In the genomic region with DNA sequence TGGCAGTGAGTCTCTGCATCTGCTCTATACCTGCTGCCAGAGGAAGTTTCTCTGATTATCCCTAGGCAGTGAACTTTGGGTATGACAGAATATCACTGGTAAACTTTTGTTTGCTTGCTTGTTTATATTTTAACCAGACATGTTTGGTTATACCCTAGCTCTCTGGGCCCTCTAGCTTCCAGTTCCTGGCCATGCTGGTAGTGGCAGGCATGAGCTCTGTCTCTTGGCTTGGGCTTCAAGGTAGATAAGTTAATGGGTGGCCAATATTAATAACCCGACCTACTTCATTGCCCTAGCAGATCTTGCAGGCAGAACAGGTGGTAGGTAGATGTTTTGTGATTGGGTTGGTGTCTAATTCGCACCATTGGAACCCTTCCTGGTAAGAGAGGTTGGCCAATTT, we compare ENCODE assay signal across 27 mouse cellular contexts. TPM values are rescaled to one million over a fixed set of nuclear protein-coding genes. Genes with fewer than 3 reads are reported as not detected.
DNase-seq lines count a peak whose midpoint lies in the region; ATAC-seq and TF ChIP-seq lines count a peak whose summit lies in the region.
"Had no signal": no experiment of that assay in that cellular context is flagged by ENCODE, and none has a peak within 500 bp of the region (broad histone marks: within the 10 kb centered on the region; RNA-seq: fewer than 3 reads in every experiment).

No protein-coding gene starts in this region.

- WGBS in kidney, embryonic 14.5 days, result 89% methylated on average over 2 of the region's 2 CpGs
- WGBS in kidney, adult 2 months, result 53% methylated on average over 2 of the region's 2 CpGs
- 92% methylated on average over 2 of the region's 2 CpGs for WGBS in kidney, embryonic 15.5 days

- no peak overlapping the region for H3K27ac ChIP-seq in kidney, embryonic 14.5 days (ENCODE audit: low read depth, low read length)
- peak overlapping the region; percentile 79 for H3K27ac ChIP-seq in kidney, adult 2 months (ENCODE audit: insufficient read depth, low read depth, low read length)
- H3K27ac ChIP-seq in kidney, embryonic 15.5 days, result no peak overlapping the region
- H3K27ac ChIP-seq: embryonic facial prominence, embryonic 10.5 days; embryonic facial prominence, embryonic 12.5 days; forebrain, embryonic 13.5 days had no signal

- peak; percentile 31 for DNase-seq in kidney, adult 11 months
- DNase-seq in kidney, adult 2 months, result peak; percentile 79
- DNase-seq in kidney, adult 9 months, result peak; percentile 85
- DNase-seq in kidney, postnatal 14 days, result no peak
- DNase-seq in kidney, postnatal 36 days, result peak; percentile 6 to 24
- DNase-seq: adrenal gland, adult 8-10 months; adrenal gland, postnatal 14 days; adrenal gland, postnatal 36 days; B cell, adult 2 months; cerebellum, adult 11-12 months; cerebellum, adult 2 months; cerebellum, adult 9-10 months; cerebellum, postnatal 10 days; cerebellum, postnatal 25 days had no signal

- no peaks in the 10 kb centered on the region for H3K4me1 ChIP-seq in kidney, embryonic 14.5 days (ENCODE audit: control insufficient read depth, insufficient read depth, low read length)
- H3K4me1 ChIP-seq in kidney, adult 2 months (ENCODE audit: control insufficient read depth, insufficient read depth, low read length), result no peaks in the 10 kb centered on the region
- H3K4me1 ChIP-seq in kidney, embryonic 15.5 days, result no peaks in the 10 kb centered on the region
- H3K4me1 ChIP-seq: embryonic facial prominence, embryonic 10.5 days; embryonic facial prominence, embryonic 12.5 days; forebrain, embryonic 13.5 days had no signal

- no peaks in the 10 kb centered on the region for H3K9me3 ChIP-seq in kidney, embryonic 14.5 days (ENCODE audit: control insufficient read depth, low read length)
- no peaks in the 10 kb centered on the region for H3K9me3 ChIP-seq in kidney, embryonic 15.5 days (replicated peaks)
- H3K9me3 ChIP-seq: embryonic facial prominence, embryonic 10.5 days; embryonic facial prominence, embryonic 12.5 days; forebrain, embryonic 13.5 days; G1E had no signal

- no peak for TF ChIP-seq POLR2A in kidney, adult 2 months (IDR thresholded peaks at IDR 0.05; ENCODE audit: low read depth, low read length)

- no peaks in the 10 kb centered on the region for H3K36me3 ChIP-seq in kidney, embryonic 14.5 days (ENCODE audit: control insufficient read depth, insufficient read depth, low read length)
- H3K36me3 ChIP-seq in kidney, adult 2 months (ENCODE audit: control insufficient read depth, insufficient read depth, low read length), result no peaks in the 10 kb centered on the region
- H3K36me3 ChIP-seq in kidney, embryonic 15.5 days, result no peaks in the 10 kb centered on the region
- H3K36me3 ChIP-seq: embryonic facial prominence, embryonic 10.5 days; embryonic facial prominence, embryonic 12.5 days; G1E had no signal

- H3K4me3 ChIP-seq in kidney, embryonic 14.5 days (ENCODE audit: low read length), result no peak overlapping the region
- no peak overlapping the region for H3K4me3 ChIP-seq in kidney, adult 2 months (ENCODE audit: insufficient read depth, low read depth, low read length)
- no peak overlapping the region for H3K4me3 ChIP-seq in kidney, embryonic 15.5 days (replicated peaks)
- H3K4me3 ChIP-seq: embryonic facial prominence, embryonic 10.5 days; embryonic facial prominence, embryonic 12.5 days; forebrain, embryonic 13.5 days had no signal

- H3K4me2 ChIP-seq in kidney, embryonic 14.5 days (replicated peaks; ENCODE audit: low read depth, low read length), result no peak overlapping the region
- H3K4me2 ChIP-seq in kidney, embryonic 15.5 days, result no peak overlapping the region
- H3K4me2 ChIP-seq: embryonic facial prominence, embryonic 12.5 days; forebrain, embryonic 13.5 days had no signal

- no peak; the same call in 1 of the 2 replicates for TF ChIP-seq CTCF in kidney, adult 2 months (conservative IDR thresholded peaks at IDR 0.05; ENCODE audit: insufficient read depth, insufficient read length, low read depth, low read length)

- no peaks in the 10 kb centered on the region for H3K27me3 ChIP-seq in kidney, embryonic 14.5 days (ENCODE audit: control insufficient read depth, insufficient read depth, low read length)
- no peaks in the 10 kb centered on the region for H3K27me3 ChIP-seq in kidney, adult 2 months (replicated peaks; ENCODE audit: control insufficient read depth, insufficient read depth, low read length)
- H3K27me3 ChIP-seq in kidney, embryonic 15.5 days, result no peaks in the 10 kb centered on the region
- H3K27me3 ChIP-seq: CH12.LX; embryonic facial prominence, embryonic 12.5 days; forebrain, embryonic 13.5 days; Patski had no signal

- H3K9ac ChIP-seq in kidney, embryonic 14.5 days (ENCODE audit: low read depth, low read length), result no peak overlapping the region
- H3K9ac ChIP-seq in kidney, embryonic 15.5 days, result no peak overlapping the region
- H3K9ac ChIP-seq: embryonic facial prominence, embryonic 12.5 days; forebrain, embryonic 13.5 days had no signal

- no peak for ATAC-seq in kidney, embryonic 14.5 days (ENCODE audit: low FRiP score, low TSS enrichment)
- ATAC-seq in kidney, embryonic 15.5 days (replicated peaks; ENCODE audit: low FRiP score), result no peak
- ATAC-seq: activated CD4-positive, CD25-positive, alpha-beta regulatory T cell, adult 4 months; CD4-positive, CD25-positive, alpha-beta regulatory T cell, adult 4 months; forebrain, embryonic 13.5 days; Patski had no signal

RNA-seq across cellular contexts. Expression of a gene that starts 29.2 kb away (rescaled TPM):
- polyA plus RNA-seq in kidney, embryonic 14.5 days (2014; fragmentation: Nextera tagmentation; extraction: Ambion mirVana), result not detected in 2 replicates
- not detected in 2 replicates for polyA plus RNA-seq in kidney, adult 2 months (2012; rRNA removed)
- not detected in 2 replicates for polyA plus RNA-seq in kidney, embryonic 15.5 days (2015; fragmentation: Nextera tagmentation; extraction: Ambion mirVana)
- polyA plus RNA-seq: activated CD4-positive, CD25-positive, alpha-beta regulatory T cell, adult 4 months; CD4-positive, CD25-positive, alpha-beta regulatory T cell, adult 4 months; cerebellum, adult 2 months; cortical plate, adult 2 months; embryonic facial prominence, embryonic 10.5 days; embryonic facial prominence, embryonic 12.5 days; embryonic facial prominence, embryonic 14.5 days; forebrain, embryonic 11.5 days; forebrain, embryonic 13.5 days; G1E; Patski had no signal
